Mouse (Mus musculus) adrenal gland, adult 2 months (tissue): ENCODE measurements around the gene Znrd1. TPM values are rescaled to one million over a fixed set of nuclear protein-coding genes. Genes with fewer than 3 reads are reported as not detected.
A peak's percentile ranks its signal among the peaks of the same experiment; 100 is the strongest.
"Not testable (repeated sequence)": the region's sequence is repeated elsewhere in the genome, so short reads cannot be mapped to it uniquely, and the experiment has no call there.

Experiments
- DNase-seq: peaks from one replicate; pipeline ENCODE4 v3.0.0; 2021
- long read RNA-seq: library from polyadenylated mRNA; stranded (forward); transcript quantifications from one replicate; pipeline ENCODE4 v2.0.0, GENCODE M21; 2021
- polyA plus RNA-seq: library from polyadenylated mRNA; depleted of rRNA; stranded (reverse); fragments of >200 nt; gene quantifications from 2 replicates; pipeline ENCODE4 v1.2.3, GENCODE M21; 2012; rRNA removed
- total RNA-seq, 2 experiments: library from RNA; stranded (reverse); gene quantifications; 2 replicates each; pipeline ENCODE4 v1.2.3; 2021

Znrd1 gene
- total RNA-seq: 10 to 100 TPM; 41.1 to 41.6 TPM
- 11.6 and 12.8 TPM in 2 replicates for polyA plus RNA-seq
- long read RNA-seq, transcript Znrd1-202 (5 exons, 710 nt): major isoform, 13 of 15 reads
- long read RNA-seq, partial matches to known transcripts: 0 of 15 reads
- long read RNA-seq, other reads (novel, unspliced or antisense): 2 of 15 reads

DNA sequence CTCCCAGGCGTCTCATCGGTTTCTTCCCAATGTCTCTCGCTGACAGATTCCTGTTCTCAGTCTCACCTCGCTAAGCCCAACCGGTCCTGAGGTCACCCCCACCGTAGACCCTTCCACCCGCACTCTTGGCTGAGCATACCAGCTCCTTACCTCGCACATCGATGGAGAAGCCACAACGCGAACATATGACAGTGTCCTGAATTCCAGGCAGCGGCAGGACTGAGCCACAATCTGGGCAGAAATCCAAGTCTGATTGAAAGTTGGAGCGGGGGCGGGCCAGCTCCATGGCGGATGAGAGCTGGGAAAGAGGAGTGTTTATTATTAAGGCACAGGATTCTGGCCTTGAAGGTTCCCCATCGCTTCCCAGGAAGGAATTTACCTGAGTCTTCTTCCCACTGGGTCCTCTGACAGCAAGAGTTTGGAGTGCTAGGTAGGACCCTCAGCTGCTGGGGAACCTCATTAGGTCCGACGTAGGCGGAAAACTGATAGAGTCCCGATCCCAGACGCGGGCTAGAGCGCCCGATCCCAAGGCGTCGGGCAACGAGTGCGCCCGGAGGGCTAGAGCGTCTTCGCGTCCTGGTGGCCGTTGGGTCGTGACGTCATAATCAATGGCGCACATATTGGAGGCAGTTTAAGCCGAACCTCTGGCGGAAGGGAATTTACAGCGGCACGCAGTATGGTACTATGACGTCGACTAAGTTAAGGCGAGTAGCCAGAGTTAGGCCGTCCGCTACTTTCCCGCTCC, at the start of gene Znrd1, which contains the start of gene Znrd1as:
TSS of gene Znrd1 (minus strand) at position 561 of the 745 bp plus-strand sequence.
TSS of gene Znrd1as (plus strand) at position 594 of the 745 bp plus-strand sequence.
- DNase-seq: peak; percentile 96

DNA sequence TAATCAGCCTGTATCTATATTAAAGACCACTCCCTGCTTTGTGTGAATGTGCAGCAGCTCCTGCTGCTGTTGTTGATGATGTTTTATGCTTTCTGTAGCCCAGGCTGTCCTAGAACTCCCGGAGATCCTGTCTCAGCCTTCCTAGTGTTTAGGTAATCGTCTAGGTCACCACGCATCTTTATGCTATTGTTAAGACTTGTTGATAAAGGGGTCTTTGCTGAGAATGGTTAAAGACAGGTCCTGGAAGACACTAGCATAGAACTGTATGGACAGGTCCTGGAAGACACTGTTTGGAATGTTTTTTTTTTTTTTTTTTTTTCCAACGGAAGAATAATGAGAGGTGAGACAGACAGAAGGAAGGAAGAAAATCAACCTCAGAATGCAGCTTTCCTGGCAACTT, 45.0 kb upstream of the Znrd1 start:
- DNase-seq: no peak

DNA sequence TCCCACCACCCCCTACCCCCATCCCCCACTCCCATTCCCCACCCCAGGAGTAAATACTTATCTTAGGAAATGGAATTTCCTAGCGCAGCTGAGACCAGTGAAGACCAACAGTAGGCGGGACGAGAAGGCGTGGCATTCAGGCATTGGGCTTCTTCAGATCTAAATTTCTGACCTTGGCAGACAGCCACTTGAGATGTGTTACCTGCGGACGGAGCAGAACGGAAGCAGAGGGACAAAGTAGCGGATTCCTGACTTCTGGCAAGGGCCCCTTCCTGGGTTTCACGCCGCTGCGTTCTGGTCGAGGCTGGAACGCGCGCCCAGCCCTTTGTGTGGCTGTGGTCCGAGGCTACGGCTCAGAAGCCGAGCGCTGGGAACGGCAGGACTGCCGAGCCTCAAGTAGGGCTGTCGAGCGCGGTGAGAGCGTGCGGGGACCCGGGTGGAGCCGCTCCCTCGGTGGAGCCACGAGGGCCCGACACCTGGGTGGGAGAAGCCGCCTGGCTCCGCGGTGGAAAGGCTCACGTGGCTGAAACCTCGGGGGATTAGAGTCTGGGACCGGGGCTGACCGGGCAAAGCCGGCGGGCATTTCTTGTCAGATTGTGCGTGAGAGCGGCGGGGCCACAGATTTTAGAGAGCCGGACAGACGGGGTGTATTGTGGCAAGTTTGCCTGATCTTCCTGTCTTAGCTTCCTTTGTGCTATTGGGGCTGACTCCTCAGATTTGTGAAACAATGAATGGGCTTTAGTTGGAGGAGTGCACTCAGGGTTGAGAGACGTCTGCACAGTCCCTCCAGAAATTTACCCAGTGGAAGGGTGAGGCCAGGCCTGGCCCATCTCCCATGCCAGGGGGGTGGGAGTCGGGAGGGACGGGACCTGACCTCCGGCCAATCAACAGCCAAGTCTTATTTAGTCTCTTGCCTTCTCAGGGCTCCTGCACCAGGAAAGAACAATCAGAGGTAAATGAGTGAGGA, 44.3 kb upstream of the Znrd1 start:
- peak; percentile 53 for DNase-seq

GRCm38 (mm10) chr17:37000863-37001262, 42.5 kb upstream of the Znrd1 start, which contains the start of gene Zfp57:
TSS of gene Zfp57 (plus strand) at chr17:37001163.
- no peak for DNase-seq

- DNase-seq: no peak
Observed at GRCm38 (mm10) chr17:36998477-36998876, 40.1 kb upstream of the Znrd1 start.

- DNase-seq: peak; percentile 72
Observed at GRCm38 (mm10) chr17:36997033-36997735, 38.8 kb upstream of the Znrd1 start.

- DNase-seq: no peak
Observed at GRCm38 (mm10) chr17:36995448-36995847, 37.1 kb upstream of the Znrd1 start.

DNA sequence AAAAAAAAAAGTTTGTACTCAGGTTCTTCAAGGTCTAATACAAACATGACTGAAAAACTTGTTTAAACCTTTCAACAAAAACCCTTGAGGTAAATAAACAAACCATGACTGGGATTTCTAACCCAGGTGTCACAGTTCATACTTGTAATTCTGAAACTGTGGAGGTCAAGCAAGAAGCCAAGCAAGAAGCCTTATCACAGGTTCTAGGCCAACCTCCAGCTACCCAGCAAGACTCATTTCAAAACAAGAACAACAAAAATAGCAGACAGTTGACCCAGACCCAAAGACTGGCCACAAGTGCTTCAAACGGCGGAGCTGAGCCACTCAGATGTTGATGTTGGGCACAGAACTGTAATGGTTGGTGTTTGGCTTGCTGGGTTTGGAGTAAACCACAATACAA, 36.2 kb upstream of the Znrd1 start:
- no peak for DNase-seq

DNA sequence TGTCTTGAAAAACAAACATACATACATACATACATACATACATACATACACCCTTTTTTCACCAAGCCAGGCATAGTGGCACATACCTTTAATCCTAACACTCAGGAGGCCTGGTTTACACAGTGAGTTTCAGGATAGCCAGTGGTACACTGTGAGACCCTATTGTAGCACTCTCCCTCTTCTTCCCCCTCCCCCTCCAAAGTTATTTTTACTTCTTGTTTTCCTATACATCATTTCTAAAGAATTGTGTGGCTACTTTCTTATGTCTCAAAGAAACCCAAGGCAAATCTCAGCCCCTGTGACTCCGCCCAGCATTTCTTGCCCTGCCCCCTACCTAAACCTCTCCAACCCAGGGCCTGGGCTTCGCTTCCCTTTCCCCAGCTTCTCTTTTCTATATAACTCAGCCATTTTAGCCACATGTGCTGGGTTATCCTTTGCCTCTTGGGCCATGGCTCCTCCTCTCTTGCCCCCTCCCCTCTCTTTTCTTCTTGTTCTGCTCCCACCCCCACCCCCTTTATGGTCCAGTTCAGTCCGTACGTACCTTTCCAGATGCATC, 35.5 kb upstream of the Znrd1 start:
- DNase-seq: no peak

DNA sequence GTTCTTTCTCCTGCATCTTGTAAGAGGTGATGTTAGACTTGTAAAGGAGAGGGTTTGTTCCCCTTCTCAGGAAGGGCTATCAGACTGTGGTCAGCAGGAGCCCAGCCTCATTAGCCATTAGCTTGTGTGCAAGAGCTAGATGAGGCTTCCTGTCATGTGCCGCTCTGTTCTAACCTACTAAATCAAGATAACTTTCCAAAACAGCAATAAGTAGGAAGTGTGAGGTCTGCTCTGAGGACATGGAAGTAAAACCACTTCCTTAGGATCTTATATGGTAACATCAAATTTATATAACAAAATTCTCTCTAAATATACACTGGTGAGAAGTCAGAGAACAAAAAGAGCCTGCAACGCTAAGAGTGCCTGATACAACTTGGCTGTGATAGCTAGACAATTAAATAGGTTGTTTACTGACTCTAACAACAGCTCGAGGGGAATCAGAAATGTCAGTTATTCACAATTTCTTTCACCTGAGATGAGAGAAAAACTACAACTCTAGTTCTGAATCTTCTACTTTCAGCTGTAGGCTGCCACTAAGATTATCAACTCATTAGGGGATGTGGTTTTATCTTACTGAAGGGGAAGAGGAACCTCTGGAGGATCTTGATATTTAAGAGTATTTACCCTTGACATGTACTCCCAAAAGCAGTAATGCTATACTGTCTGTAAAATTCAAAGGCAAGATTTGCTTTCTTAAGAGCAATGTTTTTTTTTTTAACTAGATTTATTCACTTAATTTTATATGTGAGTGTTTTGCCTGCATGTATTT, 34.2 kb upstream of the Znrd1 start:
- DNase-seq: no peak

DNA sequence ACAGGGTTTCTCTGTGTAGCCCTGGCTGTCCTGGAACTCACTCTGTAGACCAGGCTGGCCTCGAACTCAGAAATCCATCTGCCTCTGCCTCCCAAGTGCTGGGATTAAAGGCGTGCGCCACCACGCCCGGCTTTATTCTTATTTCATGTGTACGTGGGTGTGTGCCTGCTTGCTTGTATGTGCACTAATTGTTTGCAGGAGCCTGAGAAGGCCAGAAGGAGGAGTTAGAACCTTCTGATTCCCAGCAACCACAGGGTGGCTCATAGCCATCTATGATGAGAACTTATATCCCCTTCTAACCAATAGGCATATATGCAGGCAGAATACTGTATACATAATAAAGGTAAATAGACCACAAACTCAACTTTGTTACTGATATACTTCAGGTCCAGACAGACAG, 32.3 kb upstream of the Znrd1 start:
- not testable (repeated sequence) for DNase-seq

GRCm38 (mm10) chr17:36989437-36989836, 31.1 kb upstream of the Znrd1 start, which contains the start of gene H2-M5:
TSS of gene H2-M5 (minus strand) at chr17:36989537.
- DNase-seq: no peak

GRCm38 (mm10) chr17:36988475-36988874, 30.1 kb upstream of the Znrd1 start:
- DNase-seq: no peak

DNA sequence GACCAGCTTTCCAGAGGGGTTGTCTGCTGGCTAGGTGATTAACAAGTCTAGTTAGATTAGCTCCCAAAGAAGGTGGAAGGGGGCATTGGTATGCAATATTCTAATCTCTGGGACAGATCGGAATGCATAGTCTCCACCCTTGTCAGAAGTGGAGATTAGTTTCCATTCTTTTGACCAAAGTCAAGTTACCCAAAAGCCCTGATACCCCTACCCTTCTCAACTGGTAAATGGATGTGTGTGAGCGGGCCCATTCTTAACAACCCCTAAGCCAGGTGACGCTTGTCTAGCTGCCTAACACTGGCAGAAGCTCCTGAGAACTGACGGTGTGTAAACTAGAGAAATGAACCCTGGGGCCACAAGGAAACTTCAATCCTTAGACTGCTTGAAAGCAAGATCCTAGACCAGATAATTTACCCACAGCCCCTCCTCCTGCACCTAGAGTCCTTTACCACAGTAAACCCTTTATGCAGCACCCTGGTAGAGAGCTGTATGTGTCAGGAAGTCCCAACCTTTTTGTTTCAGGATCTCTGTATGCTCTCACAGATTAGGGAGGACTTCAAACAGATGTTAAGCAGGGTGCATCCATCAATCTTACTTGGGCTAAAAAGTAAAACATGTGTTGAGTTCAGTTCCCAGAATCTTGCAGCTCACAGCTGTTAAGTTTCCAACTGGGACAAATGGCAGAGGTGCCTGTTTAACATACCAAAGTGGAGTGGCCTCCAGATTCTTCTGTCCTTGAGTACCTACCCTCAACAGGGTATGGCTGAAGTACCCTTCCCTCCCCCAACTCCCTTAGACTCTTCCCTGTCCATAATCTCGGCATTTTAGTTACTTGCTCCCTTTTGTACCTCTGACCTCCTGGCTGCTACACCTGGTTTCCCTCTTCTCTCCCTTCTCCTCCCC, 24.1 kb upstream of the Znrd1 start:
- no peak for DNase-seq

DNA sequence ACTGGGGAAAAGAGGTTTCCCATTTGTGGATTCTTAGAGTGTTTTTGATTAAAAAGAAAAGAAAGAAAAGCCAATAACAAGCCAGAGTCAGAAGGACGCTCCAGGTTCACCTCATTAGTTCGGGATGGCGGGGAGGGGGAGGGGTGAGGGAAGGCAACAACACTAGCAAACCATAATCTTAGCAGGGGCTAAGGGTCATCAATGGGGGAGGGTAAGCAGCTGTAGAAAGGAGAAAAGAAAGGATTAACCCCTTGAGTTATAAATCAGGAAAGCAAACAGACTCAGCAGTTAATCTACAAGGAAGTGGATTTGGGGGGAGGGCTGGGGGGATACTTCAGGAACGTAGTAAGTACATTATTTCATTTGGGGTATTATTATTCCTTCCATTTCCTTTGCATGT, 23.5 kb upstream of the Znrd1 start:
- no peak for DNase-seq

DNA sequence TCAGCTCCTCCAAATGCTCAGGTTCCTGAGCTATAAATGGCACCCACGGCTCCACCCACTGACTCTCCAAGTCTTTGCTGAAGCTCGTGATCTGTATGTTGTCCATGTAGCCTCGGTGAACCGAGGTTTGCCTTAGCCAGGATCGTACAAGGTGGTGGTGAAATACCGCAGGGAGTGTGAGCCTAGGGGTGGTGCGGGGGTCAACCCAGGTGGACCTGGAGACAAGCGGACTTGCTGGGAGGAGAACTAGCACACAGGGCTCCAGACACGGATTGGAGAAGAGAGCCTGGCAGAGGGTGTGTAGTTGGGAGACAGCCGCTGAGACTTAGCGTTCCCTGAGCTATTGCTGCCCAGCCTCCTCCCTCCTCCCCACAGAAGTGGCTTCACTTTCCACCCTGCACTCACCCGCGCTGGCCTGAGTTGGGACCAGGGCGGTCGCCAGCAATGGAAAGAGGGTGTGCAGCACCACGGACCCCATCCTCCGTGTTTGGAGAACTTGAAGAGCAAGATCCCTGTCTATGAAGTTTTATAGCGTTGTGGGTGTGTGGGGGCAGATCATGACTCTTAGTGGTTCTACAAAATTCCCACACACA, 23.0 kb upstream of the Znrd1 start, which contains the start of gene 2410137M14Rik:
TSS of gene 2410137M14Rik (minus strand) at position 17 of the 593 bp plus-strand sequence.
- DNase-seq: no peak

GRCm38 (mm10) chr17:36973271-36973787, 15.0 kb upstream of the Znrd1 start:
- no peak for DNase-seq

- DNase-seq: no peak
Observed at GRCm38 (mm10) chr17:36972791-36973190, 14.4 kb upstream of the Znrd1 start.
